Mouse (Mus musculus): ENCODE results near the gene Cox11. TPM values are rescaled to one million over a fixed set of nuclear protein-coding genes. Genes with fewer than 3 reads are reported as not detected.

Gene Cox11
- 17.6 and 20.0 TPM in 2 replicates for polyA plus RNA-seq (2015; fragmentation: Nextera tagmentation; extraction: Ambion mirVana)

DNA sequence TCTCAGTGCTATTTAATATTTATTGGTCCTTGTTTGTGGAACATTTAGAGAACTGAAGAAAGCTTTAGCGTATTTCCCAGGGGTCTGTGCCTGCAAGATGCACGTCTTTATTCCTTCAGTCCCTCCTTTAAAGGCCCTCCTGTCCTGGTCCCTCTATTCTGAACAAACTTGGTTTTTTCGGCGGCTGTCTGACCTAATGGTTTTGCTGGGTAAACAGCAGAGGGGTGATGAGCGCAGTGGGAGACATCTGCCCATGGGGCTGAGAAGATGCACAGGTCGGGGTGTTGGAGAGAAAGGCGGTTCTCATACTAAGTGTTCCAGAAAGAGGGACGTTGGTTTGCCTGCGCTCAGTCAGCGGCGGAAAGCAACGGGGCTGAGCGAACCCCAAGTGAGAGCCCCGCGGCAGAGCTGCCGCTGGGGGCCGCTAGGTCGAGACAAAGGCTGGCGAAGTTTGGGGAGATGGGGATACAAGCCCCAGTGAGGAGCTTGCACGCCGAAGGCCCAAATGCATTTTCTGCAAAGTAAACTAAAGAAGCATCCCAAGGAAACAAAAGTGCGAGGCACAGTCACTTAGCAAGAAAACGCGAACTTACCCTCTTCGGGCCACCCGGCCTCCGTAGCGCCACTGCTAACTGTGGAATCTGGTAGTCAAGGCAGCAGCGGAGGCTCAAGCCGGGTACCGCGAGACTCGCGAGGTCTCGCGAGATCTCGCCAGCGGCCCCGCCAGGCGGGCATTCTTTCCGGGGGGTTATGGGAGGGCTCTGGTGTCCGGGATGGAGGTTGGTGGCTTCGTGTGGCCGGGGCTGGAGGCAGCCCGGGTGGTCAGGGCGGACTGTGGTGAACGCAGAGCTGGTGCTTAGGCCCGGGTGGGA is at the start of gene Cox11, which contains the start of gene Stxbp4:
Gene Cox11, plus strand, starts transcription at position 734 of the 872 bp plus-strand sequence.
Gene Stxbp4, minus strand, starts transcription at position 645 of the 872 bp plus-strand sequence.
- H3K36me3 ChIP-seq (ENCODE audit: insufficient read depth, low read length) = no peaks in the 10 kb centered on the region
- H3K4me1 ChIP-seq (ENCODE audit: insufficient read depth, low read depth, low read length) = peaks cover 3% of the 10 kb centered on the region; the same call in 1 of the 2 replicates
- H3K9me3 ChIP-seq (ENCODE audit: low read length) = no peaks in the 10 kb centered on the region
- TF ChIP-seq CTCF (IDR thresholded peaks at IDR 0.05) = peak; percentile 64
- TF ChIP-seq EP300 (IDR thresholded peaks at IDR 0.05) = peak; percentile 93
- ATAC-seq = peak; percentile 97
- H3K4me2 ChIP-seq (replicated peaks; ENCODE audit: low read depth, low read length) = peak within 1 kb of the TSS; percentile 78
- peak within 1 kb of the TSS; percentile 93 for H3K9ac ChIP-seq (replicated peaks; ENCODE audit: low read depth)
- DNase-seq (ENCODE audit: low spot score) = peak; percentile 97
- WGBS = under 1% methylated on average over 48 of the region's 48 CpGs
- peak within 1 kb of the TSS; percentile 90 for H3K27ac ChIP-seq (ENCODE audit: low read length)
- no peaks in the 10 kb centered on the region for H3K27me3 ChIP-seq (replicated peaks; ENCODE audit: insufficient read depth, low read length)
- peak within 1 kb of the TSS; percentile 98 for H3K4me3 ChIP-seq (ENCODE audit: low read depth, low read length)

DNA sequence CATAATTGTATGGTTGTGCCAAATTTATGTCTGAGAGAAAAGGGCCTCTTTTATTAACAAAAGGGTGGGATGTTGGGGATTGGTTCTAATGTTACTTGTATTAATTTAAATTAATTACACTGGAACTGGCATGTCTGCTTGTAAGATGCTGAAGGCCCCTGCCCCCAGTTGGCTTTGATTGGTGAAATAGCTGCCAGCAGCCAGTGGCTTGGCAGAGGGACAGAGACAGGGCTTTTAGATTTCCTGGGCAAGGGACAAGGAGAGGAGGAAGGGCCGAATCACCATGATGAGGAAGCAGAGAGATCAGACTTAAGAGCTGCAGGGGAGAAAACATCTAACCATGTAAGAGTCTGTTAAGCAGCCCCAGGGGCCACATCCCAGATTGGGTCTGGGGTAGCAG is 47.0 kb upstream of the Cox11 start:
- Histone ChIP-seq H3K9ac (replicated peaks; ENCODE audit: low read depth) (no peak overlapping the region), H3K4me3 (ENCODE audit: low read depth, low read length) (no peak overlapping the region), H3K9me3 (ENCODE audit: low read length) (no peaks in the 10 kb centered on the region), H3K4me2 (replicated peaks; ENCODE audit: low read depth, low read length) (no peak overlapping the region), H3K27me3 (replicated peaks; ENCODE audit: insufficient read depth, low read length) (no peaks in the 10 kb centered on the region), H3K4me1 (ENCODE audit: insufficient read depth, low read depth, low read length) (no peaks in the 10 kb centered on the region), H3K27ac (ENCODE audit: low read length) (no peak overlapping the region), H3K36me3 (ENCODE audit: insufficient read depth, low read length) (no peaks in the 10 kb centered on the region)
- ATAC-seq (no peak), DNase-seq (ENCODE audit: low spot score) (no peak)
- TF ChIP-seq EP300 (IDR thresholded peaks at IDR 0.05) (no peak), CTCF (IDR thresholded peaks at IDR 0.05) (no peak)
- 91% methylated on average over 1 of the region's 1 CpGs for WGBS

DNA sequence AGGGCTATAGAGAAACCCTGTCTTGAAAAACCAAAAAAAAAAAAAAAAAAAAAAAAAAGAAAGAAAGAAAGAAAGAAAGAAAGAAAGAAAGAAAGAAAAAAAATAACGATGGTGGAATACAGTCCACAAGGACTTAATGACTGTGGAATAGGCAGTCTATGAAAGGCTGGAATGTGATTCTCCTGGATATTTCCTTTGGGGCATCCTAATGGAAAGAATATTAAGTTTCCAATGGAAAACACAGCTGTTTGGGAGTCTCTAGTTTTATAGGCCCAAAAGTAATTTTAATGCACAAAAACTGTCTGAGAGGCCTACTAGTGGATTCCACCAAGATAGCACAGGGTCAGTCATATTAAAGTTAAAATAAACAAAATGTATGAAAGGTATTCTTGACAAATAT is 42.1 kb upstream of the Cox11 start:
- Histone ChIP-seq H3K9me3 (ENCODE audit: low read length) (no peaks in the 10 kb centered on the region), H3K27ac (ENCODE audit: low read length) (no peak overlapping the region), H3K4me2 (replicated peaks; ENCODE audit: low read depth, low read length) (no peak overlapping the region), H3K27me3 (replicated peaks; ENCODE audit: insufficient read depth, low read length) (no peaks in the 10 kb centered on the region), H3K36me3 (ENCODE audit: insufficient read depth, low read length) (no peaks in the 10 kb centered on the region), H3K4me3 (ENCODE audit: low read depth, low read length) (no peak overlapping the region), H3K9ac (replicated peaks; ENCODE audit: low read depth) (no peak overlapping the region), H3K4me1 (ENCODE audit: insufficient read depth, low read depth, low read length) (no peaks in the 10 kb centered on the region)
- TF ChIP-seq CTCF (IDR thresholded peaks at IDR 0.05) (no peak), EP300 (IDR thresholded peaks at IDR 0.05) (no peak)
- ATAC-seq (no peak), DNase-seq (ENCODE audit: low spot score) (no peak)
- WGBS = 92% methylated on average over 1 of the region's 1 CpGs

DNA sequence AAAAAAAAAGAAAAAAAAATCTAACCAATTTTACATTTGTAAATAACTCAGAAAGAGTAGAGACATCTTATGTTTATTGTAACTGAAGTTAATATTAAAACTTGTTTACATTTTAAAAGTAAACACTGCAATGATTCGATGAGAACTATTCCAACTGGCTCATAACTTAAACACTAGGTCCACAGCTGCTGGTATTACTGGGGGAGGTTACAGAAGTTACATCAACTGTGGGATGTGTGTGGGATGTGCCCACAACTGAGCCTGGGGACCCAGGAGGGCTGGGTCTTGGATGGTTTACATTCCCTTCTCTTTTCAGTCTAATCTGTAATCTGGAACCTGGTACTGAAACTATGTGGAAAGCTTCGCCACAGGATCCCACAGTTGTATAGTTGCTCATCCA is 34.9 kb upstream of the Cox11 start:
- 48% methylated on average over 2 of the region's 2 CpGs for WGBS
- Histone ChIP-seq H3K4me1 (ENCODE audit: insufficient read depth, low read depth, low read length) (no peaks in the 10 kb centered on the region), H3K27me3 (replicated peaks; ENCODE audit: insufficient read depth, low read length) (no peaks in the 10 kb centered on the region), H3K27ac (ENCODE audit: low read length) (no peak overlapping the region), H3K4me3 (ENCODE audit: low read depth, low read length) (no peak overlapping the region), H3K4me2 (replicated peaks; ENCODE audit: low read depth, low read length) (no peak overlapping the region), H3K9ac (replicated peaks; ENCODE audit: low read depth) (no peak overlapping the region), H3K36me3 (ENCODE audit: insufficient read depth, low read length) (no peaks in the 10 kb centered on the region), H3K9me3 (ENCODE audit: low read length) (no peaks in the 10 kb centered on the region)
- no peak for DNase-seq (ENCODE audit: low spot score)
- ATAC-seq = no peak
- TF ChIP-seq EP300 (IDR thresholded peaks at IDR 0.05) = no peak
- no peak for TF ChIP-seq CTCF (IDR thresholded peaks at IDR 0.05)

DNA sequence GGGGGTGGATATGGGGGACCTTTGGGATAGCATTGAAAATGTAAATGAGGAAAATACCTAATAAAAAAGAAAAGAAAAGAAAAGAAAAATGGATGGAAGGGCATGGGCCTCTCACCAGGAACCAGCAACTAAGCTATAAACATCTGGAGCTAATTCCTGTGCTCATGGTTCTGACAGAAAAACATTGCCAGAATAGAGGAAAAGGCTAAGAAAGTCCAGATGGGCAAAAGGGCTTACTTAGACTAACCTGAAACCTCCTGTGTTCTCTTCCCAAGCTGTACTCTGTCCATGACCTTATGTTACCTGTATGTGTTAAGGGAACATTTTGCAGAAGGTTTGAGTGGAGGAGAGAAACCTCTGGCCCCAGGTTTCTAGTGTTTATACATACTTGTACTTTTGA is 25.9 kb upstream of the Cox11 start:
- DNase-seq (ENCODE audit: low spot score) = no peak
- no peak for TF ChIP-seq EP300 (IDR thresholded peaks at IDR 0.05)
- no peak for TF ChIP-seq CTCF (IDR thresholded peaks at IDR 0.05)

DNA sequence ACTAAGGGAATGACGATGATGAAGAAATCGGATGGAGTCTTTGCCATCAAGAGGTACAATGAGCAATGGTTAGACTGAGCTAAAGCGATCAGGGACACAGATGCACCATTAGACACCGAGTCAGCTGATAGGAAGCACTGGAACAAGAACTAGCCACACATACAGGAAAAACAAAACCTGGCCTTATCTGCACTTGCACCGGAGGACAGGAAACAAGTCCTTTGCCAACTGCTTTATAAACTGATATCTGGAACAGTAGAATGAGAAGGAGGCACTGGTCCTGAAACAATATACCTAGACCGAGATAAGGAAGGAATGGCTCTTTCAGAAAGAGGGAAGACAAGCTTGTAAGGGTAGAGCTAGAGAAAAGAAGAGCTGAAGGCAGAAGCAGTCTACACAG is 23.2 kb upstream of the Cox11 start:
- TF ChIP-seq CTCF (IDR thresholded peaks at IDR 0.05) (no peak), EP300 (IDR thresholded peaks at IDR 0.05) (no peak)
- H3K36me3 ChIP-seq (ENCODE audit: insufficient read depth, low read length) = no peaks in the 10 kb centered on the region
- H3K27ac ChIP-seq (ENCODE audit: low read length) = no peak overlapping the region
- ATAC-seq = no peak
- 61% methylated on average over 6 of the region's 6 CpGs for WGBS
- no peak for DNase-seq (ENCODE audit: low spot score)
- no peaks in the 10 kb centered on the region for H3K9me3 ChIP-seq (ENCODE audit: low read length)
- no peak overlapping the region for H3K4me3 ChIP-seq (ENCODE audit: low read depth, low read length)
- H3K9ac ChIP-seq (replicated peaks; ENCODE audit: low read depth) = no peak overlapping the region
- H3K4me1 ChIP-seq (ENCODE audit: insufficient read depth, low read depth, low read length) = no peaks in the 10 kb centered on the region
- no peaks in the 10 kb centered on the region for H3K27me3 ChIP-seq (replicated peaks; ENCODE audit: insufficient read depth, low read length)
- no peak overlapping the region for H3K4me2 ChIP-seq (replicated peaks; ENCODE audit: low read depth, low read length)

More for the DNA sequence above, 25.9 kb upstream of the Cox11 start:
- H3K36me3 ChIP-seq (ENCODE audit: insufficient read depth, low read length) = no peaks in the 10 kb centered on the region
- H3K9ac ChIP-seq (replicated peaks; ENCODE audit: low read depth) = no peak overlapping the region
- ATAC-seq = no peak
- no peak overlapping the region for H3K27ac ChIP-seq (ENCODE audit: low read length)
- no peaks in the 10 kb centered on the region for H3K9me3 ChIP-seq (ENCODE audit: low read length)
- no peaks in the 10 kb centered on the region for H3K4me1 ChIP-seq (ENCODE audit: insufficient read depth, low read depth, low read length)
- no peak overlapping the region for H3K4me3 ChIP-seq (ENCODE audit: low read depth, low read length)
- H3K27me3 ChIP-seq (replicated peaks; ENCODE audit: insufficient read depth, low read length) = no peaks in the 10 kb centered on the region
- no peak overlapping the region for H3K4me2 ChIP-seq (replicated peaks; ENCODE audit: low read depth, low read length)

All from lung, postnatal 0 days (tissue).